Mouse (Mus musculus): Measurements from ENCODE around the gene Gm8104.
"Not testable (repeated sequence)": the region's sequence is repeated elsewhere in the genome, so short reads cannot be mapped to it uniquely, and the experiment has no call there.

The Gm8104 gene

GRCm38 (mm10) chr14:43100301-43100700 is at the start of gene Gm8104:
Gm8104 (plus strand) TSS chr14:43100601.
- not testable (repeated sequence) for DNase-seq

- not testable (repeated sequence) for DNase-seq
Measured at GRCm38 (mm10) chr14:43058063-43058462, 42.3 kb upstream of the Gm8104 start.

- not testable (repeated sequence) for DNase-seq
Measured at GRCm38 (mm10) chr14:43060179-43060578, 40.2 kb upstream of the Gm8104 start.

GRCm38 (mm10) chr14:43076543-43076942 is 23.9 kb upstream of the Gm8104 start, which contains the start of gene Gm8094:
Gm8094 (minus strand) TSS chr14:43076643.
- DNase-seq = not testable (repeated sequence)

- not testable (repeated sequence) for DNase-seq
Measured at GRCm38 (mm10) chr14:43084936-43085730, 15.3 kb upstream of the Gm8104 start.

DNA sequence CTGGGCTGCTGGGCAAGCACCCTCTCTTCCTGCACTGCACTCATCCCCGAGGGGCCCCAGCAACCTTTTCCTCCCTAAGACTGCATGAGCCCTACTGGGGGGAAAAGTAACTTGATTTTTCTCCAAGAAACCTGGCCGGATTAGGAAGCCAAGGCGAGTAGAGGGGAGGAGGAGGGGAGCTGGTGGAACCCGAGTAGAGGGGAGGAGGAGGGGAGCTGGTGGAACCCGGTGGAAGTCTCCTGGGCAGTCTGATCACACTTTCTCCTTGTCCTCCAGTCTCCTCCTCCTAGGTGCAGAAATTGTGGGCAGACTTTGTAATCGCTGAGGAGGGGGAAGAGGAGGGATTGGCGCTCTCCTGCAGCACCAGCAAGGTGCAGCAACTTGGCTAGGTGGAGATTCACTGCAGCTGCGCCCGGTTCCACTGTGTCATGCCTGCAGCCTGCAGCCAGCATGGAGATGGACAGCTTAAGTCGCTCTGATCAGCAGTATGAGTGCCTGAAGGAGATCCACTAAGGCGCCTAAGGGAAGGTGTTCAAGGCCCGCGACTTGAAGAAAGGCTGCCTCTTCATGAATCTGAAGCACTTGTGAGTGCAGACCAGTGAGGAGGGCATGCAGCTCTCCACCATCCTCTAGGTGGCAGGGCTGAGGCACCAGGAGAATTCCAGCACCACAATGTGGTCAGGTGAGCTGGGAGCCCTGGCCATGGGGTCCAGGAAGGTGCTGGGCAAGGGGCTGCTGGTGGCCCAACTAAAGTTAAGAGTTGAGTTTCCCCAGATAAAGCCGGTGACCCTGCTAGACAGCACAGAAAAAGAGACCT is 11.1 kb upstream of the Gm8104 start:
- DNase-seq = not testable (repeated sequence)

GRCm38 (mm10) chr14:43119673-43120072 is 19.3 kb downstream of the Gm8104 start:
- DNase-seq = not testable (repeated sequence)

- DNase-seq = not testable (repeated sequence)
Measured at GRCm38 (mm10) chr14:43126286-43126685, 25.9 kb downstream of the Gm8104 start.
